Mouse (Mus musculus) midbrain, embryonic 13.5 days (tissue): Measurements from ENCODE around the gene Ring1. TPM values are rescaled to one million over a fixed set of nuclear protein-coding genes. Genes with fewer than 3 reads are reported as not detected.

ENCODE experiments used
- ATAC-seq: fragments of 200-750 bp; cut with Nextera tagmentation; 2 replicates; pipeline ENCODE4 v1.8.0; 2017; ENCODE audit warnings: mild to moderate bottlenecking, moderate TSS enrichment, moderate library complexity
- H3K27ac ChIP-seq: fragments of 300-500 bp; sonication (generic); 2 replicates; pipeline ENCODE4 v1.5.1; 2015; ENCODE audit warnings: inconsistent platforms, mild to moderate bottlenecking, moderate library complexity
- H3K27me3 ChIP-seq: fragments of 300-500 bp; sonication (generic); 2 replicates; pipeline ENCODE4 v1.6.1; 2015; ENCODE audit warnings: mild to moderate bottlenecking, inconsistent platforms
- H3K36me3 ChIP-seq: fragments of 300-500 bp; sonication (generic); 2 replicates; pipeline ENCODE4 v1.6.1; 2015; ENCODE audit warnings: mild to moderate bottlenecking, inconsistent platforms
- H3K4me1 ChIP-seq: fragments of 300-500 bp; sonication (generic); replicated peaks from 2 replicates; pipeline ENCODE4 v1.6.1; 2015; ENCODE audit warnings: inconsistent platforms
- H3K4me2 ChIP-seq: fragments of 300-500 bp; sonication (generic); replicated peaks from 2 replicates; pipeline ENCODE4 v1.6.1; 2015; ENCODE audit warnings: moderate library complexity, mild to moderate bottlenecking, inconsistent platforms
- H3K4me3 ChIP-seq: fragments of 300-500 bp; sonication (generic); replicated peaks from 2 replicates; pipeline ENCODE4 v1.5.1; 2015; ENCODE audit warnings: mild to moderate bottlenecking, inconsistent platforms
- H3K9ac ChIP-seq: fragments of 300-500 bp; sonication (generic); replicated peaks from 2 replicates; pipeline ENCODE4 v1.6.1; 2015; ENCODE audit warnings: mild to moderate bottlenecking, inconsistent platforms
- H3K9me3 ChIP-seq: fragments of 300-500 bp; sonication (generic); 2 replicates; pipeline ENCODE4 v1.6.1; 2016; ENCODE audit warnings: mild to moderate bottlenecking, inconsistent platforms
- WGBS: fragments of 180-500 bp; shearing (Covaris S2); methylation state at CpG from one replicate; pipeline ENCODE4 v1.1.7; 2015; 5-methylcytosine and 5-hydroxymethylcytosine counted together
- microRNA counts: library from miRNA; unstranded; fragments of <30 nt; microRNA quantifications from one replicate; lab custom pipeline; 2016
- microRNA-seq: library from miRNA; unstranded; fragments of <30 nt; microRNA quantifications from one replicate; pipeline ENCODE4, GENCODE M21; 2016
- polyA plus RNA-seq: library from polyadenylated mRNA; unstranded; fragments of >200 nt; fragmentation: Nextera tagmentation; extraction: Ambion mirVana; gene quantifications from 2 replicates; pipeline ENCODE4 v1.2.1, GENCODE M21; 2015

The Ring1 gene
- polyA plus RNA-seq, 1 experiment from 2014 or later, result 24.3 TPM

DNA sequence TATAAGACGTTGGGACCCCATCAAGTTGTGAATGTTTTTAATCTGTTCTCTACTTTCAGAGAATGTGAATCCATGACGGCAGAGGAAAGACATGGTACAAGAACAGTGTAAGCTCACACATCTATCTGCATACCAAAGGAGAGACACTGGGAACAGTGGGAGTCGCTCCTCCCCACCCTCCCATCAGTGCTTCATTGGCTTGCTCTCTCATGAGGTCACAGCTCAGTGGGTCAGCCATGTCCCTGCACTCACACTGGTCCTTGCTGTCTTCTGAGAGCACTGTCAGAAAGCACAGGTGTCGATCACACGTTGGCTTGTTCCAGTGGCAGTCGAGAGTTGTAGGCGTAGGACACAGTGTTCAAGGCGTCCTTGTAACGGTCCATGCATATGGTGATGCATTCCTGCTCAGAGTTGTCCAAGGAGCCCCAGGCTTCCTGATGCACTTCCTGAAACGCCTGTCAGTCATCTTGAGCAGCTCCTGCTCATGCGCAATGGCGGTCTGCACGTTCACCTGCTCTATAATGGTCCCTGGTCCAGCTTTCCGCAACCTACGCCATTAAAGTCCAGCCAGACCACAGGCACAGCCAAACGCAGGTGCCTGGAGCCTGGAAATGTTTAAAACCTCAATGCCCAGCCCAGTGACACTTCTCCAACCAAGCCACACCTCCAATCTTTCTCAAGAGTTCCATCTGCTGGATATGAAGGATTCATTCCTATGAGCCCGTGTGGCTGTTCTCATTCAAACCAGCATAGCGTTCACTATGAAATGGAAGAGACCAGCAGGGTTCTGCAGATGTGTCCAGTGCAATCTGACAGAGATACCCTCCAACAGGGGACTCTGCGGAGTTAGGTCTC lies 44.1 kb downstream of the Ring1 start:
- Histone ChIP-seq H3K36me3 (no peaks in the 10 kb centered on the region), H3K9ac (no peak overlapping the region; the same call in 1 of the 2 replicates), H3K9me3 (no peaks in the 10 kb centered on the region), H3K4me1 (peaks cover 24% of the 10 kb centered on the region), H3K4me3 (peak overlapping the region; percentile 49; the same call in 1 of the 2 replicates), H3K4me2 (peak overlapping the region; percentile 59), H3K27me3 (peaks cover 50% of the 10 kb centered on the region), H3K27ac (no peak overlapping the region)
- WGBS, result 79% methylated on average over 19 of the region's 19 CpGs
- ATAC-seq, result peak; percentile 9; the same call in 1 of the 2 replicates

DNA sequence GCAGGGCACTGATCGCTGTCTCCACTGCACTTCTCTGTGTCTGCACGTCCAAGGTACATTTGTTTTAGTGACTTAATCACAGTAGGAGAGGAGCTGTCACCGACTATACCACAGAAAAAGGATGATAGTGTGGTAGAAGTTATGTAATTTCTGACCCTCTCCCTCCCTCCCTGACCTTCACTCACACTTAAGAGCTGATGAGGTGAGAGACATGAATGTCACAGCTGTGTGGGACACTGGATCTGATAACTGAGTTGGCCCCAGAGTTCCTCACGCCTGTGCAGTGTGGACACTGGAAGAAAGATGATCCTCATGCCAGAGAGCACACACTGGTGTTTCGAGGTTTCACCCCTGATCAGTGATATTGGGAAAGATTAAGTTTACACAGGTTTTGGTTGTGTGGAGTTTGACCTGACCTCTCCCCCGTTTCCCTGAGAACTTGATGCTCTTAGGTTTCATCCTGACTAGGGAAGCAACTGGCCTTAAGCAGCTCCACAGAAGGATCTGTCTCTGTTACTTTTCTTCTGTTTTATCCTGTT lies 44.9 kb downstream of the Ring1 start:
- Histone ChIP-seq H3K9me3 (no peaks in the 10 kb centered on the region), H3K4me3 (no peak overlapping the region), H3K36me3 (no peaks in the 10 kb centered on the region), H3K9ac (no peak overlapping the region), H3K27me3 (peaks cover 51% of the 10 kb centered on the region), H3K4me1 (peaks cover 24% of the 10 kb centered on the region), H3K27ac (no peak overlapping the region), H3K4me2 (no peak overlapping the region)
- no peak for ATAC-seq
- WGBS, result 77% methylated on average over 6 of the region's 6 CpGs

- Histone ChIP-seq H3K9ac (peak overlapping the region; percentile 7; the same call in 1 of the 2 replicates), H3K9me3 (no peaks in the 10 kb centered on the region), H3K36me3 (no peaks in the 10 kb centered on the region), H3K4me1 (peaks cover 24% of the 10 kb centered on the region), H3K27ac (no peak overlapping the region), H3K4me3 (peak overlapping the region; percentile 34), H3K27me3 (peaks cover 55% of the 10 kb centered on the region), H3K4me2 (peak overlapping the region; percentile 51)
- WGBS, result under 1% methylated on average over 17 of the region's 17 CpGs
- ATAC-seq, result no peak
These were observed 45.8 kb downstream of the Ring1 start for GRCm38 (mm10) chr17:33978631-33979031.

GRCm38 (mm10) chr17:33977861-33978557 lies 46.5 kb downstream of the Ring1 start:
- no peaks in the 10 kb centered on the region for H3K36me3 ChIP-seq
- no peak overlapping the region for H3K27ac ChIP-seq
- no peak for ATAC-seq
- peak overlapping the region; percentile 51 for H3K4me2 ChIP-seq
- H3K27me3 ChIP-seq, result peaks cover 55% of the 10 kb centered on the region
- H3K9ac ChIP-seq, result peak overlapping the region; percentile 7; the same call in 1 of the 2 replicates
- 2% methylated on average over 54 of the region's 57 CpGs for WGBS
- H3K4me1 ChIP-seq, result peaks cover 24% of the 10 kb centered on the region
- H3K9me3 ChIP-seq, result no peaks in the 10 kb centered on the region
- peak overlapping the region; percentile 34 for H3K4me3 ChIP-seq

DNA sequence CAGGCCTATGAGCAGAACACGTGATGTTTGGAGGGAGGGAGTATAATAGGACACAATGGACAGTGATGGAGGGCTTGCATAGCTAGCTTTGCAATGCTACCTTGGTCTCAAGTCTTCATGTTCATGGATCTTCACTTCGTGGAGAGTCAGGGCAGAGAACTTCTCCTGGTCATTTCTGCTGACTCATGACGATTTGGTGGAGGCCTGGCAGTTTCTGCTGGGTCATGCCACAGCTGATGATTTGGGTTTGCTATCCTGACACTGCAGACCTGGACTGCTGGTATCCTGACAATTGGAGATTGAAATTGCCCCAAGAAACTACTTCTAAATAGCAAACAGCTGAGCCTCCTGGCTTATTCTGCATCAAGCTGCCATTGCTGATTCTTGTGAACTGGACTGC lies 50.9 kb downstream of the Ring1 start:
- Histone ChIP-seq H3K4me3 (no peak overlapping the region), H3K4me1 (peaks cover 8% of the 10 kb centered on the region), H3K27me3 (peaks cover 41% of the 10 kb centered on the region), H3K27ac (no peak overlapping the region), H3K9me3 (no peaks in the 10 kb centered on the region), H3K9ac (no peak overlapping the region), H3K4me2 (no peak overlapping the region), H3K36me3 (no peaks in the 10 kb centered on the region)
- no peak for ATAC-seq
- WGBS, result 55% methylated on average over 3 of the region's 3 CpGs

DNA sequence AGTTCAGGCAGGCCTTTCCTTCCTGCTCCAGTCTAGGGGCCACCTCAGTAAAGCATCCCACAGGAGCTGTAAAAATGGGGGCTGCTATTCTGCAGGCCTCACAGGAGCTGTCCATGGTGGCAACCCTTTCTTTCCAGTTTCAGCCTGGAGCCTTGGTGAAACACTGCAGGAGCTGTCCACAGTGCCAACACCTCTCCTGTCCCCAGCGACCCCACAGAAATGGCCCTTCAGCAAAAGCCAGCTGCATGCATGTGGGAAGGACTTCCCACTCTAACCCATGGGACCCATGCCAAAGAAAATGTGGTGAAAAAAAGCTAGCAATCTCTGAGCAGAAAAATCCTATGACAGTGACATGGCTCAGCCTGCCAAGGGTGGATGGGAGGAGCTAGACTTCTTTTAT lies 51.8 kb downstream of the Ring1 start:
- Histone ChIP-seq H3K4me1 (0 out of 2 replicates have a peak, but pooled peaks cover under 1% of the 10 kb centered on the region), H3K27me3 (peaks cover 32% of the 10 kb centered on the region), H3K9me3 (no peaks in the 10 kb centered on the region), H3K9ac (no peak overlapping the region), H3K4me3 (no peak overlapping the region), H3K36me3 (no peaks in the 10 kb centered on the region), H3K4me2 (no peak overlapping the region), H3K27ac (no peak overlapping the region)
- 4% methylated on average over 1 of the region's 1 CpGs for WGBS
- no peak for ATAC-seq

MicroRNAs within 50 kb of the gene (microRNA counts, 519-probe panel; counts per million panel counts)
- microRNA mmu-miR-219 (lab: Ali Mortazavi, UCI), result 4,661 counts per million, percentile 84 among the panel's probes with 10 or more counts

Small RNAs within 50 kb of the gene (microRNA-seq; reads per million reads assigned to microRNA genes)
- gene Mir219a-1 (not detected), gene Mir219c (not detected)

Other genes with a start within 250 kb of the Ring1 start
- 14.3 and 17.1 TPM in 2 replicates for gene Angptl4, start 242.8 kb downstream of the Ring1 start, polyA plus RNA-seq
- 28.6 and 36.2 TPM in 2 replicates for gene Kank3, start 214.2 kb downstream of the Ring1 start, polyA plus RNA-seq
- gene Rps28, start 200.1 kb downstream of the Ring1 start, polyA plus RNA-seq, result 704 and 707 TPM in 2 replicates
- gene Ndufa7, start 200.1 kb downstream of the Ring1 start, polyA plus RNA-seq, result 482 and 516 TPM in 2 replicates
- 64.0 and 66.9 TPM in 2 replicates for gene Cd320, start 181.6 kb downstream of the Ring1 start, polyA plus RNA-seq
- not detected in 2 replicates for gene Gm7029, start 150.8 kb downstream of the Ring1 start, polyA plus RNA-seq
- 2.9 and 3.0 TPM in 2 replicates for gene Kifc1, start 134.0 kb downstream of the Ring1 start, polyA plus RNA-seq
- gene Platr17, start 119.5 kb downstream of the Ring1 start, polyA plus RNA-seq, result 0.40 and 0.52 TPM in 2 replicates
- gene Daxx, start 115.3 kb downstream of the Ring1 start, polyA plus RNA-seq, result 56.5 and 57.2 TPM in 2 replicates
- gene Tapbp, start 108.8 kb downstream of the Ring1 start, polyA plus RNA-seq, result 18.1 and 19.6 TPM in 2 replicates
- 20.3 TPM in 2 replicates for gene Zbtb22, start 108.8 kb downstream of the Ring1 start, polyA plus RNA-seq
- 49.8 and 56.9 TPM in 2 replicates for gene Rgl2, start 95.1 kb downstream of the Ring1 start, polyA plus RNA-seq
- gene Pfdn6, start 84.3 kb downstream of the Ring1 start, polyA plus RNA-seq, result 193 and 195 TPM in 2 replicates
- 24.4 and 25.7 TPM in 2 replicates for gene Wdr46, start 84.0 kb downstream of the Ring1 start, polyA plus RNA-seq
- gene B3galt4, start 73.2 kb downstream of the Ring1 start, polyA plus RNA-seq, result 12.4 and 13.6 TPM in 2 replicates
- gene Vps52, start 68.9 kb downstream of the Ring1 start, polyA plus RNA-seq, result 66.4 and 69.8 TPM in 2 replicates
- gene Rps18, start 68.7 kb downstream of the Ring1 start, polyA plus RNA-seq, result 918 and 949 TPM in 2 replicates
- gene H2-K1, start 24.3 kb downstream of the Ring1 start, polyA plus RNA-seq, result 13.5 and 16.0 TPM in 2 replicates
- 80.5 and 91.7 TPM in 2 replicates for gene H2-Ke6, start 3.4 kb upstream of the Ring1 start, polyA plus RNA-seq
- gene Slc39a7, start 7.0 kb upstream of the Ring1 start, polyA plus RNA-seq, result 176 and 180 TPM in 2 replicates
- 57.9 and 62.7 TPM in 2 replicates for gene Rxrb, start 7.1 kb upstream of the Ring1 start, polyA plus RNA-seq
- gene Col11a2, start 14.8 kb upstream of the Ring1 start, polyA plus RNA-seq, result 2.1 and 2.5 TPM in 2 replicates
- gene H2-Oa, start 67.7 kb upstream of the Ring1 start, polyA plus RNA-seq, result not detected in 2 replicates
- gene H2-DMa, start 94.9 kb upstream of the Ring1 start, polyA plus RNA-seq, result 13.1 and 15.3 TPM in 2 replicates
- gene Brd2, start 98.0 kb upstream of the Ring1 start, polyA plus RNA-seq, result 128 and 147 TPM in 2 replicates
- gene H2-DMb2, start 118.6 kb upstream of the Ring1 start, polyA plus RNA-seq, result 0.14 and 0.32 TPM in 2 replicates
- gene H2-DMb1, start 128.4 kb upstream of the Ring1 start, polyA plus RNA-seq, result 0.43 TPM in 1 of 2 replicates, not detected in the other
- gene Tap1, start 162.9 kb upstream of the Ring1 start, polyA plus RNA-seq, result 0.46 and 0.57 TPM in 2 replicates
- 0.73 and 1.5 TPM in 2 replicates for gene Psmb9, start 163.1 kb upstream of the Ring1 start, polyA plus RNA-seq
- gene Psmb8, start 173.0 kb upstream of the Ring1 start, polyA plus RNA-seq, result 1.5 and 2.4 TPM in 2 replicates
- gene Tap2, start 178.8 kb upstream of the Ring1 start, polyA plus RNA-seq, result 0.50 and 0.55 TPM in 2 replicates
- gene H2-Ob, start 214.2 kb upstream of the Ring1 start, polyA plus RNA-seq, result not detected in 2 replicates
- gene H2-Ab1, start 233.0 kb upstream of the Ring1 start, polyA plus RNA-seq, result 1.7 and 2.1 TPM in 2 replicates